Mouse (Mus musculus) embryo, embryonic 10 days (tissue): ENCODE data around the gene B3gnt4.

Experiments used
- DNase-seq: peaks from one replicate; pipeline ENCODE4 v3.0.0-alpha.2; 2015; ENCODE audit warnings: low spot score

The B3gnt4 gene

GRCm38 (mm10) chr5:123525916-123526495, 15.7 kb downstream of the B3gnt4 start:
- DNase-seq, result no peak

GRCm38 (mm10) chr5:123528641-123529040, 18.4 kb downstream of the B3gnt4 start:
- no peak for DNase-seq

GRCm38 (mm10) chr5:123530056-123530455, 19.8 kb downstream of the B3gnt4 start:
- no peak for DNase-seq

- DNase-seq, result no peak
Observed at GRCm38 (mm10) chr5:123533801-123534200, 23.5 kb downstream of the B3gnt4 start.

GRCm38 (mm10) chr5:123555693-123556092, 45.4 kb downstream of the B3gnt4 start:
- DNase-seq, result no peak

GRCm38 (mm10) chr5:123556451-123556850, 46.2 kb downstream of the B3gnt4 start:
- no peak for DNase-seq

- no peak for DNase-seq
Observed at GRCm38 (mm10) chr5:123559588-123559987, 49.3 kb downstream of the B3gnt4 start.

GRCm38 (mm10) chr5:123561128-123561527, 50.9 kb downstream of the B3gnt4 start:
- DNase-seq, result no peak
